Mouse (Mus musculus): ENCODE results near the gene Olfr1206.

Olfr1206 gene

DNA sequence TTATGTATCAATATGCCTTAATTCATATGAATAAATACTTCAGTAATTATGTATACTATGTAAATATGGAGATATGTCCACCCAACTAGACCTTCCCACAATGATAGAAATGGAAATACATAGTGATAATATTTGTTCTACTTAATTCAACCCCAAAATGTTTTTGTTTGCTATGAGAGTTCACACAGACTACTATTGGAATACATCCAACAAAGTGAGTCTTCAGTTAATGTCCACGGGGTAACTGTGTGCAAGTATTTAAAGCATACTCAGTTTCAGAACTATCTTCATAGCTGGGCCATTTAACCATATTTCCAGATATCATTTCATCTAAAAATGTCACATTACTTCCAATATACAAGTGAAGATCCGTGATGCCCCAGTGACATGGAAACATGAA, at the start of gene Olfr1206:
TSS of gene Olfr1206 (plus strand) at position 301 of the 400 bp plus-strand sequence.
- no peak for DNase-seq (ENCODE audit: low read depth, low spot score)

DNA sequence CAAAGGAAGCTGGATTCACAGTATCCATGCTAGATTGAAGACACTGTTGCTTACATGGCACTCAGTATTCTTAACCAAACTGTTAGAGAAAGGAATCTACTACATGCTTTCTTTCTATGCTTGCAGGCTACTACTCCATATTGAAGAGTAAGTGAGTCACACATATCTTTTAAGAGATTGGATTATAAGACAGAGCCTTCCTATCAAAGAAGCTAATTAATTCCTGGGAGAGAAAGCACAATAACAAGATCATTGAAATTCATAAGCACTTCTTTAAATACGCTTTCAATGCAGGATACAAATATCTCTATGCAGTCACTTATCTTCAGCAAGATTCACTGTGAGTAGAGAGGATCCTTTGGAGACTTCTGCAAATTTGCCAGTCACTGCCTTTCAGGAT, 48.8 kb upstream of the Olfr1206 start, which contains the start of gene Olfr1202:
TSS of gene Olfr1202 (plus strand) at position 301 of the 400 bp plus-strand sequence.
- DNase-seq (ENCODE audit: low read depth, low spot score), result no peak

DNA sequence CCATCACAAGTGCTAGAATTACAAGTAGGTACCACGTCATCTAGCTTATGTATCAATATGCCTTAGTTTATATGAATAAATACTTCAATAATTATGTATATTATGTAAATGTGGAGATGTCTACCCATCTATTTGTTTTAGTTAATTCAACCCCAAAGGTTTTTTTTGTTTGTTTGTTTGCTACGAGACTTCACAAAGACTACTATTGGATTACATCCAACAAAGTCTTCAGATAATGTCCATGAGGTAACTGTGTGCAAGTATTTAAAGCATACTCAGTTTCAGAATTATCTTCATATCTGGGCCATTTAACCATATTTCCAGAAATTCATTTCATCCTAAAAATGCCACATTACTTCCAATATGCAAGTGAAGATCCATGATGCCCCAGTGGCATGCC, 33.6 kb upstream of the Olfr1206 start, which contains the start of gene Olfr1205:
TSS of gene Olfr1205 (plus strand) at position 301 of the 400 bp plus-strand sequence.
- DNase-seq (ENCODE audit: low read depth, low spot score), result no peak

DNA sequence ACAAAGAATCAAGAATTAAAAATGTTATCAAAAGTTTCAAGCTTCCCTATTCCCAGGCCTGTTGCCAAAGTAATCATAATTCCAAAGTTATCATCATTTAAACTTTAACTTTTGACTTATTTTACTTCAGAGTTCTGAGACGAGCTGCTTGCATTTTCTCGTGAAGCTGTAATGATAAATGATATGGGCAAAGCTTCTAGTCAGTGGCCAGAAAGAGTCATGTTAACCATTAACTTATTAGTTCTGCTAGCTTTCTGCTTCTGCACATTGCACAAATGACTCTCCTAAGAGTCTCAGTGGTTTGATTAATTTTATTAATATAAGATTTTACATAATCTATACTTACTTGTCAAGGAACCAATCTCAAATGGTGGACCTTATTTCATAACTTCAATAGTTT, 24.6 kb upstream of the Olfr1206 start:
- DNase-seq (ENCODE audit: low read depth, low spot score), result no peak

DNA sequence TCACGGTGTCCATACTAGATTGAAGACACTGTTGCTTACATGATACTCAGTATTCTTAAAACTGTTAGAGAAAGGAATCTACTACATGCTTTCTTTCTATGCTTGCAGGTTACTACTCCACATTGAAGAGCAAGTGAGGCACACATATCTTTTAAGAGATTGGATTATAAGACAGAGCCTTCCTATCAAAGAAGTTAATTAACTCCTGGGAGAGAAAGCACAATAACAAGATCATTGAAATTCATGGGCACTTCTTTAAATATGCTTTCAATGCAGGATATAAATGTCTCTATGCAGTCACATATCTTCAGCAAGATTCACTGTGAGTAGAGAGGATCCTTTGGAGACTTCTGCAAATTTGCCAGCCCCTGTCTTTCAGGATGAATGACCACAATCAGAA, 14.0 kb upstream of the Olfr1206 start, which contains the start of gene Olfr1204:
TSS of gene Olfr1204 (plus strand) at position 301 of the 400 bp plus-strand sequence.
- no peak for DNase-seq (ENCODE audit: low read depth, low spot score)

DNA sequence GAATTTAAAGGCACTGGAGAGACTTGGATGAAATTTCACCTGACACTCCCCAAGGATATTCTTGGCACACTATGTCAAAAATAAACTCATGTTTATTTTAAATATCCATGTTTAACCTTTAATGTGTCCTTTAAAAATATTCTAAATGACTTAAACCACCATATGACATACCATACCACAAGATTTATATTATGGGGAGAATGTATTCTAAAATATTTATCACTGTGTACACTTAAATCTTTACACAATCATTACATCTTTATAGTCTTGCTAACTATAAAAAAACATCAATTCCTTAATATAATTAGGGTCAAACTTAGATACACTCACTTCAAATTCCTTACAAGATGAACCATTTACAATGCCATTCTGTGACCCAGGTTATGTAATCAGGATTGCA, 39.2 kb downstream of the Olfr1206 start, which contains the start of gene Olfr1208:
TSS of gene Olfr1208 (minus strand) at position 101 of the 400 bp plus-strand sequence.
- DNase-seq (ENCODE audit: low read depth, low spot score), result no peak

DNA sequence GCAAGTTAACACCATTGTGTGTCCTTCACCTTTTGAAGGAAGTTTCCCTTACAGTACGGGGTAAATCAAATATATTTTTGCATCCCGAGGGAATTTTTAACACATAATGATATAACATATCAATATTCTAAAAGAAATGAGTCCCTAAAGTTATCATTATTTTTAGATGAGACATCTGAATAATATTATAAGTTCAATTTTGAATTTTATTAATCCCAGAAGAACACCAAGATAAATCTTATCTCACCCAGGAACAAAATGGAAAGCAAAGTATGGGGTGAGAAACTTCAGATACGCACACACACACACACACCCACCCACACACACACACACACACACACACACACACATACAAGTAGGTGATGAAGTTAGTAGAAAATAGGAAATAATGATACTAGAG, 52.0 kb downstream of the Olfr1206 start, which contains the start of gene Olfr1209:
TSS of gene Olfr1209 (minus strand) at position 101 of the 400 bp plus-strand sequence.
- no peak for DNase-seq (ENCODE audit: low read depth, low spot score)
